Comparison of ENCODE assay signal across 8 mouse cellular contexts in genomic region chr19:34550205-34550533, GRCm38 (mm10). TPM values are rescaled to one million over a fixed set of nuclear protein-coding genes. Genes with fewer than 3 reads are reported as not detected.
DNase-seq lines count a peak whose midpoint lies in the region; ATAC-seq and TF ChIP-seq lines count a peak whose summit lies in the region.

No protein-coding gene starts in this region.

- H3K27ac ChIP-seq in heart, embryonic 14.5 days (replicated peaks in 1 of 2; ENCODE audit: control insufficient read depth in 1 of 2, insufficient read depth in 1 of 2, low read depth in 2 of 2, low read length in 2 of 2), result peak overlapping the region in 1 of 2 experiments; percentile 67; a peak in 1 of 4 replicates
- H3K27ac ChIP-seq in bone marrow macrophage, adult 2 months (ENCODE audit: insufficient read depth, low read depth, low read length), result no peak overlapping the region
- peak overlapping the region; percentile 52 for H3K27ac ChIP-seq in hindbrain, embryonic 14.5 days
- 0 out of 2 replicates have a peak overlapping the region, but pooled peaks have one; percentile 12 for H3K27ac ChIP-seq in midbrain, embryonic 12.5 days (replicated peaks)

- TF ChIP-seq CTCF in bone marrow macrophage, adult 2 months (IDR thresholded peaks at IDR 0.05; ENCODE audit: low read depth, low read length), result no peak

- H3K27me3 ChIP-seq in heart, embryonic 14.5 days (ENCODE audit: control insufficient read depth, insufficient read depth, low read length), result no peaks in the 10 kb centered on the region
- H3K27me3 ChIP-seq in hindbrain, embryonic 14.5 days (ENCODE audit: control insufficient read depth, insufficient read depth, low read length), result no peaks in the 10 kb centered on the region
- H3K27me3 ChIP-seq in midbrain, embryonic 12.5 days, result no peaks in the 10 kb centered on the region

- peaks cover 4 to 24% of the 10 kb centered on the region in 2 experiments; a peak in 3 of 4 replicates for H3K4me1 ChIP-seq in heart, embryonic 14.5 days (ENCODE audit: control insufficient read depth in 2 of 2, insufficient read depth in 2 of 2, low read length in 2 of 2)
- peaks cover 20% of the 10 kb centered on the region for H3K4me1 ChIP-seq in bone marrow macrophage, adult 2 months (ENCODE audit: control insufficient read depth, insufficient read depth, low read length)
- H3K4me1 ChIP-seq in hindbrain, embryonic 14.5 days (replicated peaks; ENCODE audit: control insufficient read depth, insufficient read depth, low read length), result no peaks in the 10 kb centered on the region
- H3K4me1 ChIP-seq in midbrain, embryonic 12.5 days, result 0 out of 2 replicates have a peak, but pooled peaks cover 3% of the 10 kb centered on the region

- H3K4me3 ChIP-seq in heart, embryonic 14.5 days (ENCODE audit: control insufficient read depth in 1 of 2, insufficient read depth in 1 of 2, low read depth in 1 of 2, low read length in 2 of 2), result peak overlapping the region in 1 of 2 experiments; percentile 57; a peak in 2 of 4 replicates
- peak overlapping the region; percentile 14; the same call in 1 of the 2 replicates for H3K4me3 ChIP-seq in bone marrow macrophage, adult 2 months (ENCODE audit: insufficient read depth, low read length)
- H3K4me3 ChIP-seq in hindbrain, embryonic 14.5 days (replicated peaks; ENCODE audit: low read length), result peak overlapping the region; percentile 42
- H3K4me3 ChIP-seq in midbrain, embryonic 12.5 days, result peak overlapping the region; percentile 48

- ATAC-seq in heart, embryonic 14.5 days (ENCODE audit: insufficient number of reproducible peaks, insufficient read depth, low FRiP score, low read depth), result no peak
- ATAC-seq in hindbrain, embryonic 14.5 days (ENCODE audit: low FRiP score), result peak; percentile 19; the same call in 1 of the 2 replicates
- ATAC-seq in midbrain, embryonic 12.5 days (ENCODE audit: low FRiP score, low read depth), result no peak; the same call in 1 of the 2 replicates

- H3K36me3 ChIP-seq in heart, embryonic 14.5 days (ENCODE audit: control insufficient read depth, insufficient read depth, low read length), result no peaks in the 10 kb centered on the region
- no peaks in the 10 kb centered on the region for H3K36me3 ChIP-seq in hindbrain, embryonic 14.5 days (replicated peaks; ENCODE audit: control insufficient read depth, insufficient read depth)
- H3K36me3 ChIP-seq in midbrain, embryonic 12.5 days, result no peaks in the 10 kb centered on the region

- intact Hi-C loops in left cerebral cortex, postnatal 25 days (cut with DNase I), result loop anchor here (2.0 to 5.0 kb wide), 3 partner anchors 49 to 308 kb away; no protein-coding TSS in a partner anchor

- peak overlapping the region; percentile 56 for H3K9ac ChIP-seq in heart, embryonic 14.5 days (ENCODE audit: low read length)
- H3K9ac ChIP-seq in hindbrain, embryonic 14.5 days, result peak overlapping the region; percentile 50
- H3K9ac ChIP-seq in midbrain, embryonic 12.5 days (replicated peaks), result 0 out of 2 replicates have a peak overlapping the region, but pooled peaks have one; percentile 48

- 0 out of 2 replicates have a peak, but pooled peaks cover 3% of the 10 kb centered on the region for H3K9me3 ChIP-seq in heart, embryonic 14.5 days (ENCODE audit: control insufficient read depth, low read length)
- no peaks in the 10 kb centered on the region for H3K9me3 ChIP-seq in hindbrain, embryonic 14.5 days (ENCODE audit: control insufficient read depth, low read length)
- H3K9me3 ChIP-seq in midbrain, embryonic 12.5 days, result no peaks in the 10 kb centered on the region

- H3K4me2 ChIP-seq in heart, embryonic 14.5 days (ENCODE audit: low read length), result peak overlapping the region; percentile 78
- H3K4me2 ChIP-seq in hindbrain, embryonic 14.5 days (replicated peaks), result peak overlapping the region; percentile 69
- H3K4me2 ChIP-seq in midbrain, embryonic 12.5 days (replicated peaks), result peak overlapping the region; percentile 66

- 25% methylated on average over 4 of the region's 4 CpGs for WGBS in heart, embryonic 14.5 days
- WGBS in hindbrain, embryonic 14.5 days, result 26% methylated on average over 4 of the region's 4 CpGs
- 33% methylated on average over 4 of the region's 4 CpGs for whole genome bisulfite sequencing in midbrain, embryonic 12.5 days

- no peak for TF ChIP-seq POLR2A in bone marrow macrophage, adult 2 months (IDR thresholded peaks at IDR 0.05; ENCODE audit: borderline replicate concordance, low read depth, low read length)

- no peak for DNase-seq in heart, adult 11 months
- no peak for DNase-seq in hindbrain, embryonic 14.5 days (ENCODE audit: low spot score)
- DNase-seq in left cerebral cortex, adult 9 months (ENCODE audit: low spot score in 2 of 2), result no peak
- DNase-seq in right cerebral cortex, postnatal 14 days, result no peak
- no peak for DNase-seq in left cerebral cortex, postnatal 25 days (ENCODE audit: low spot score in 2 of 2)

RNA-seq across cellular contexts. Expression of gene Ifit2, which starts 0.3 kb away (rescaled TPM):
- 9.0 and 10.7 TPM in 2 replicates for polyA plus RNA-seq in heart, embryonic 14.5 days (2014; fragmentation: Nextera tagmentation; extraction: Ambion mirVana)
- polyA plus RNA-seq in bone marrow macrophage, adult 2 months (2012; ENCODE audit: insufficient read depth, insufficient read length, missing spikeins), result 42.7 and 46.3 TPM in 2 replicates
- polyA plus RNA-seq in hindbrain, embryonic 14.5 days (2014; fragmentation: Nextera tagmentation; extraction: Ambion mirVana), result 5.8 and 8.1 TPM in 2 replicates
- 4.3 and 5.2 TPM in 2 replicates for polyA plus RNA-seq in midbrain, embryonic 12.5 days (2016; fragmentation: Nextera tagmentation; extraction: Ambion mirVana)
- 1 to 10 TPM; 5.6 to 7.2 TPM for total RNA-seq in left cerebral cortex, postnatal 25 days (2021)

RNA-seq across cellular contexts. Expression of gene Lipa, which starts 22.9 kb away (rescaled TPM):
- 37.0 and 37.9 TPM in 2 replicates for polyA plus RNA-seq in heart, embryonic 14.5 days (2014; fragmentation: Nextera tagmentation; extraction: Ambion mirVana)
- polyA plus RNA-seq in bone marrow macrophage, adult 2 months (2012; ENCODE audit: insufficient read depth, insufficient read length, missing spikeins), result 991 and 1,052 TPM in 2 replicates
- polyA plus RNA-seq in hindbrain, embryonic 14.5 days (2014; fragmentation: Nextera tagmentation; extraction: Ambion mirVana), result 28.6 and 30.3 TPM in 2 replicates
- 23.0 and 25.3 TPM in 2 replicates for polyA plus RNA-seq in midbrain, embryonic 12.5 days (2016; fragmentation: Nextera tagmentation; extraction: Ambion mirVana)
- 10 to 100 TPM; 17.5 to 19.7 TPM for total RNA-seq in left cerebral cortex, postnatal 25 days (2021)

RNA-seq across cellular contexts. Expression of gene Ifit3, which starts 33.2 kb away (rescaled TPM):
- polyA plus RNA-seq in heart, embryonic 14.5 days (2014; fragmentation: Nextera tagmentation; extraction: Ambion mirVana), result 1.2 and 1.7 TPM in 2 replicates
- polyA plus RNA-seq in bone marrow macrophage, adult 2 months (2012; ENCODE audit: insufficient read depth, insufficient read length, missing spikeins), result 129 and 136 TPM in 2 replicates
- polyA plus RNA-seq in hindbrain, embryonic 14.5 days (2014; fragmentation: Nextera tagmentation; extraction: Ambion mirVana), result 0.80 and 1.1 TPM in 2 replicates
- polyA plus RNA-seq in midbrain, embryonic 12.5 days (2016; fragmentation: Nextera tagmentation; extraction: Ambion mirVana), result 0.38 and 1.2 TPM in 2 replicates
- 1 to 10 TPM; 3.7 to 4.5 TPM for total RNA-seq in left cerebral cortex, postnatal 25 days (2021)

RNA-seq across cellular contexts. Expression of gene Ifit1bl1, which starts 51.6 kb away (rescaled TPM):
- 2.3 and 2.6 TPM in 2 replicates for polyA plus RNA-seq in heart, embryonic 14.5 days (2014; fragmentation: Nextera tagmentation; extraction: Ambion mirVana)
- polyA plus RNA-seq in bone marrow macrophage, adult 2 months (2012; ENCODE audit: insufficient read depth, insufficient read length, missing spikeins), result 3.0 and 4.2 TPM in 2 replicates
- polyA plus RNA-seq in hindbrain, embryonic 14.5 days (2014; fragmentation: Nextera tagmentation; extraction: Ambion mirVana), result 1.4 and 1.7 TPM in 2 replicates
- polyA plus RNA-seq in midbrain, embryonic 12.5 days (2016; fragmentation: Nextera tagmentation; extraction: Ambion mirVana), result 0.43 and 0.47 TPM in 2 replicates
- total RNA-seq in left cerebral cortex, postnatal 25 days (2021), result 1 to 10 TPM; 1.8 to 2.2 TPM

RNA-seq across cellular contexts. Expression of gene Ifit3b, which starts 57.6 kb away (rescaled TPM):
- polyA plus RNA-seq in heart, embryonic 14.5 days (2014; fragmentation: Nextera tagmentation; extraction: Ambion mirVana), result 0.30 and 0.54 TPM in 2 replicates
- 21.1 and 25.0 TPM in 2 replicates for polyA plus RNA-seq in bone marrow macrophage, adult 2 months (2012; ENCODE audit: insufficient read depth, insufficient read length, missing spikeins)
- polyA plus RNA-seq in hindbrain, embryonic 14.5 days (2014; fragmentation: Nextera tagmentation; extraction: Ambion mirVana), result 0.21 and 0.52 TPM in 2 replicates
- 0.15 and 0.18 TPM in 2 replicates for polyA plus RNA-seq in midbrain, embryonic 12.5 days (2016; fragmentation: Nextera tagmentation; extraction: Ambion mirVana)
- total RNA-seq in left cerebral cortex, postnatal 25 days (2021), result 1 to 10 TPM; 1.9 to 2.0 TPM

Comparison
In these comparisons a context has a peak if more than half of its experiments do, and no peak if none do; other contexts are left out.
1. RNA of gene Lipa, which starts 22.9 kb away (polyA plus RNA-seq): 991 to 1,052 TPM in bone marrow macrophage, adult 2 months; 37.0 to 37.9 TPM in heart, embryonic 14.5 days, 28.6 to 30.3 TPM in hindbrain, embryonic 14.5 days and 23.0 to 25.3 TPM in midbrain, embryonic 12.5 days; every median in the first group is over 10 times any median in the second.
2. RNA of gene Ifit3, which starts 33.2 kb away (polyA plus RNA-seq): 129 to 136 TPM in bone marrow macrophage, adult 2 months; 1.2 to 1.7 TPM in heart, embryonic 14.5 days, 0.38 to 1.2 TPM in midbrain, embryonic 12.5 days and 0.80 to 1.1 TPM in hindbrain, embryonic 14.5 days; every median in the first group is over 10 times any median in the second.
3. Peak in every context shown above with its lines, with median percentiles within 50 percentile points of each other: H3K4me2 ChIP-seq and H3K9ac ChIP-seq.